Mouse (Mus musculus): ENCODE measurements around the gene Cdcp1. TPM values are rescaled to one million over a fixed set of nuclear protein-coding genes. Genes with fewer than 3 reads are reported as not detected.

Cdcp1 gene
- polyA plus RNA-seq, 1 experiment from 2014 or later, result 0.13 TPM

DNA sequence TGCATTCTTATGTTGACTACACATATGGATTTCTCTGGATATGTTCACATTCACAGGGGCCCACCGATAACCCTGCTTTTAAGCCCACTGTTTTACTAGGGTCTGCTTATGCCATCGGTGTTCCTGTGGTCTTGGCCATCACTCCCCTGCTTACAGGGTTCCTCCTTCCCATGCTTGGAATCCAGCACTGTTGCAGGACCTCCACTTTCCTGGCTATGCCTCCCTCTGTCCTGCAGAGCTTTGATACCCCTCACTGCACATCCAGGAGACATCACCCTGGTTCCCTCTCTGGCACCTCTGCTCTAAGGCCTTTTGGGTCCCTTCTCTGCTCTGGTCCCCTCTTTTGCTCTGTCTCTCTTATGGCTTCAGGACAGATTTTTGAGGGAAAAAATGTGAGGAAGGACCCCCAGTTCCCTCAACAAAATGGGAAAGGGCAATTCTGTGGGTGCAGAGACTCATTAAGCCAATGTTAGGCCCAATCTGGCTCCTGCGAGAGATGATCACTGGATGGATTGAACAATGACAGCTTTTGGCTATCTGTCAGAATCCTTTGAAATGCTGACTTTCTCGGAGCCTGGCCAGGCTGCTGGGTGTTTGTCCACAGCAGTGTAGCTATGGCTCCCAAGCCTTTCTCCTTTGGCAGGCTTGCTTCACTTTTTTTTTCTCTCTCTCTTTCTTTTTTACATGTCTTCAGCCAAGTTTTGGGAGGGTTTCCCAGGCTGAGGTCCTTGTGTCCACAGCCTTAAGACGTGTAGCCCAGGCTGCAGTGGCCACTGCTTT lies 65.4 kb downstream of the Cdcp1 start, which contains the start of gene Clec3b:
Gene Clec3b, plus strand, starts transcription at position 706 of the 780 bp plus-strand sequence.
- Histone ChIP-seq H3K4me3 (replicated peaks) (no peak within 1 kb of the TSS), H3K27me3 (no peaks in the 10 kb centered on the region), H3K4me2 (no peak within 1 kb of the TSS), H3K4me1 (replicated peaks) (no peaks in the 10 kb centered on the region), H3K9me3 (replicated peaks) (peaks cover 3% of the 10 kb centered on the region; the same call in 1 of the 2 replicates), H3K27ac (no peak within 1 kb of the TSS), H3K36me3 (no peaks in the 10 kb centered on the region), H3K9ac (no peak within 1 kb of the TSS)
- WGBS (ENCODE audit: insufficient replicate concordance), result 67% methylated on average over 5 of the region's 5 CpGs
- ATAC-seq (ENCODE audit: low read depth) (no peak), DNase-seq (no peak)

DNA sequence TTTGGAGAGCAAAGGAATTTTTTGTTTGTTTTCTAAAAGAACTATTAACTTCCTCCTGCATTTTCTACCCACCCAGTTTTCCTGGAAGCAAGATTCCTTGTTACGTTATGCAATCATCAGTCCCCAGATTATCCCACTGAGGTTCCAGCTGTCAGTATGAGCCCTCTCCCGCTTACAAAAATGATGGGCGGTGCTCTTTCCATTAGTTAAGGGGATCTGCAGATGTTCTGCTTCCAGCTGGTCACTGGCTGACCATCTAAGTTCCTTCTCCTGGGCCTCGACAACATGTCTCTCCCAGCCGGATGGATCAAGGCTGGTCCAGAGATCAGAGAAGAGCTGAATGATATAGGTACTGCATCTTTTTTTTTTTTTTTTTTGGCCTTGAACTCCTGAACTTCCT lies 67.4 kb downstream of the Cdcp1 start:
- Histone ChIP-seq H3K27ac (no peak overlapping the region), H3K9me3 (replicated peaks) (peaks cover 15% of the 10 kb centered on the region), H3K9ac (no peak overlapping the region), H3K27me3 (no peaks in the 10 kb centered on the region), H3K36me3 (peaks cover 9% of the 10 kb centered on the region), H3K4me1 (replicated peaks) (no peaks in the 10 kb centered on the region), H3K4me2 (no peak overlapping the region), H3K4me3 (replicated peaks) (no peak overlapping the region)
- 75% methylated on average over 5 of the region's 5 CpGs for WGBS (ENCODE audit: insufficient replicate concordance)
- DNase-seq, result no peak
- no peak for ATAC-seq (ENCODE audit: low read depth)

DNA sequence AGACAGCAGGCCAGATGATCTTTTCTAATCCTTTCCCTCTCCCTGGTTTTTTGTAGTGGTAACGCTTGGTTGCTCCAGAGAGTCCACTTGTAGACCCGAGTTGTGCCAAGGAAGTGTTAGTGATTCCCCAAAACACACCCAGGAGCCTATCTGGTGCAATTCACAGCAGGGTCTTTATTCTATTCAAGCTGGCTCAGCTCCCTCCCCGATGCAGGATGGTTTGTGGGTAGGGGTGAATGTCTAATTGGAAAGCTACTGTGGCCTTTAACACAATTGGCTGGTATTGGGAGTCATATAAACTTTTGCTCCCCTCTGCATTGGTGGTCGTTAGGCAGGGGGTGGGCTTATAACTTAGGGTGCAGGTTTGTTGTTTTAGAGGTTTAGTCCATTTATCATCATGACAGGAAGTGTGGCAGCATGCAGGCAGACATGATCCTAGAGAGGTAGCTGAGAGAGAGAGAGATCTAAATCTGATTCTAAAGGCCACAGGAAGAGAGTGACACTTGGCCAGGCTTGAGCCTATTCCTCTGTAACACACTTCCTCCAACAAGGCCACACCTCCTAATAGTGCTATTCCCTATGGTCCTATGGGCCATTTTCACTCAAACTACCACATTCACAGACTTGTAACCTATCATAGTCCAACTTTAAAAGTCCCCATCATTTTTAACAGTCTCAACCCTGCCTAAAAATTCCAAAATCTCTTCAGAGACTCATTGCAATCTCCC lies 75.8 kb downstream of the Cdcp1 start:
- WGBS (ENCODE audit: insufficient replicate concordance), result 66% methylated on average over 4 of the region's 4 CpGs
- Histone ChIP-seq H3K9me3 (replicated peaks) (peaks cover 11% of the 10 kb centered on the region), H3K9ac (no peak overlapping the region), H3K27me3 (no peaks in the 10 kb centered on the region), H3K4me3 (replicated peaks) (no peak overlapping the region), H3K27ac (no peak overlapping the region), H3K4me1 (replicated peaks) (no peaks in the 10 kb centered on the region), H3K36me3 (peaks cover 80% of the 10 kb centered on the region), H3K4me2 (no peak overlapping the region)
- ATAC-seq (ENCODE audit: low read depth) (no peak), DNase-seq (no peak)

DNA sequence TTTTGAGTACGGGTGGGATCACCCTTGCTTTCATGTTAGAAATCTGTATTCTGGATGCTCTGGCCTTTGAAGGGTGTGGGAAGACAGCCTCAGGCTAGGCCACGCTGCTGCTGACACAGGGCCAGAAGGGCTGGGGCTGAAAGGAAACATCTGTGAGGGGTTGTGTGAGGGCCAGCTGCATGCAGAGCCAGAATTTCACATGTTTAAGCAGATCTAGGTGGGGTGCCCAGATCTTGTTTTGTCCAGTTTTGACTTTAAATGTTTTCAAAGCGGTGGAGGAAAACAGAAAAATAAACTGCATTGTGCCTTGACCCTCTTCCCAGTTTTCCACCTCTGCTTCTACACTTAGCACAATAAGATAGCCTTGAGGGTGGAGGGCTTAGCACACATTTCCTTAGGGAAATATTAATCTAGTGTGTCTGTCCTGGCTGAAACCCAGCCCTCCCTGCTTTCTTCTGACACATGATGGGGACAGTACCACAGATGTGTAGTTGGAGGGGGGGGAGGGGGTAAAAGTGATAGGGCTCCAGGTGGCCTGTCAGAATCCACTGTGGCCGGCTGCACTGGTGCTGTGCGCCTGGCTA lies 76.9 kb downstream of the Cdcp1 start:
- DNase-seq, result no peak
- H3K36me3 ChIP-seq, result peaks cover 86% of the 10 kb centered on the region
- H3K27ac ChIP-seq, result no peak overlapping the region
- no peak overlapping the region for H3K9ac ChIP-seq
- H3K4me2 ChIP-seq, result no peak overlapping the region
- H3K27me3 ChIP-seq, result no peaks in the 10 kb centered on the region
- H3K4me1 ChIP-seq (replicated peaks), result no peaks in the 10 kb centered on the region
- H3K9me3 ChIP-seq (replicated peaks), result peaks cover 5% of the 10 kb centered on the region; the same call in 1 of the 2 replicates
- no peak overlapping the region for H3K4me3 ChIP-seq (replicated peaks)
- WGBS (ENCODE audit: insufficient replicate concordance), result 62% methylated on average over 5 of the region's 5 CpGs
- ATAC-seq (ENCODE audit: low read depth), result no peak

DNA sequence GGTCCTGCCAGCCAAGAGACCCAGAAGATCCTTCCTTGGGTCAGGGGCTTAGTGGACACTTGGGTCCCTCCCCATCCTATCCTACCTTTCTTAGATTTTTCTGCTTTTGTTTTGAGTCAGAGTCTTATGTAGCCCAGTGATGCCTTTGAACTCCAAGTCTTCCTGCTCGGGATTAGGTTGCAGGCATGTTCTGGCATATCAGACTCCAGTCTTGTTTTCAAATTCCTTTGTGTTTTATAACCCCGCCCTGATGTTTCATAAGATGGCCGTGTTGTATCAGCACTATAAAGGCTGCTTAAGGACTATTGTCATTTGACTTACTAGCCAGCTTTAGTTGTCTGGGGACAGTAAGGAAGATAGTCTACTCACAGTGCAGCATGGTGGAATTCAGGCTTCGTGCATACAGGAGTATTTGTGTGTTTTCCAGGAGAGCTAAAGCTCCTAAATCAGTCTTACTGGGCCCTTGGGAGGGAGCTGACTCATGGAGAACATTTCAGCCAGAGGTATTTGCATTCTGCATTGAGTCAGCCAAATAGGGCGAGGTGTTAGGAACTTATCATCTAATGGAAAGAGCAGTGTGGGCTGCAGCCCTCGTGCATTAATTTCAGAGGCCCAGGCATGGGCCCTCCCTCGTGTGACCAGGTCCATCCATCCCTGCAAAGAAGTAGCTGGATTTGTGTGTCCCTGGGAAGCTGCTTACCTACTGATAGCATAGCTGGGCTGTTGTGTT lies 78.7 kb downstream of the Cdcp1 start:
- ATAC-seq (ENCODE audit: low read depth) (no peak), DNase-seq (no peak)
- Histone ChIP-seq H3K4me3 (replicated peaks) (no peak overlapping the region), H3K27me3 (no peaks in the 10 kb centered on the region), H3K27ac (no peak overlapping the region), H3K4me2 (no peak overlapping the region), H3K9me3 (replicated peaks) (no peaks in the 10 kb centered on the region), H3K9ac (no peak overlapping the region), H3K4me1 (replicated peaks) (no peaks in the 10 kb centered on the region), H3K36me3 (peaks cover 92% of the 10 kb centered on the region)
- WGBS (ENCODE audit: insufficient replicate concordance), result 72% methylated on average over 7 of the region's 7 CpGs

DNA sequence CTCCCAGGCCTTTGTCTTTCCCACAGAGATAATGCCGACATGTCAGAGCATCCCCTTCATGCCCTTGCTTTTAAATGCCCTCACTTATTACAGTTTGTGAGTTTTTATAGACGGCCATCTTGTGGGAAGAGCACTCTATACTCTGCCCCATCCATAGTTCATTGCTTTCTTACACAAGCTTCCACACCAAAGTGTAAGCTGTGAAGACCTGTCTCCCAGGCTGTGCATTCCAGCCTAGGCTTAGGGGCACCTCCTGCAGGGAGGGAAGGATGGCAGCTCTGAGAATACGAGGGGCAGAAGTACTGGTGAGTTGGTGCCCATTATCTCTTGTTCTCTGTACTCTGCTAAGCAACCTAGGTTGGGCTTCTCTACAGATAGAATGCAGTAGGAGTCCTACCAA lies 82.8 kb downstream of the Cdcp1 start:
- Histone ChIP-seq H3K9ac (no peak overlapping the region), H3K9me3 (replicated peaks) (no peaks in the 10 kb centered on the region), H3K4me1 (replicated peaks) (no peaks in the 10 kb centered on the region), H3K27me3 (no peaks in the 10 kb centered on the region), H3K27ac (no peak overlapping the region), H3K4me2 (no peak overlapping the region), H3K4me3 (replicated peaks) (no peak overlapping the region), H3K36me3 (peaks cover 99% of the 10 kb centered on the region)
- DNase-seq (no peak), ATAC-seq (ENCODE audit: low read depth) (no peak)
- WGBS (ENCODE audit: insufficient replicate concordance), result 73% methylated on average over 3 of the region's 3 CpGs

DNA sequence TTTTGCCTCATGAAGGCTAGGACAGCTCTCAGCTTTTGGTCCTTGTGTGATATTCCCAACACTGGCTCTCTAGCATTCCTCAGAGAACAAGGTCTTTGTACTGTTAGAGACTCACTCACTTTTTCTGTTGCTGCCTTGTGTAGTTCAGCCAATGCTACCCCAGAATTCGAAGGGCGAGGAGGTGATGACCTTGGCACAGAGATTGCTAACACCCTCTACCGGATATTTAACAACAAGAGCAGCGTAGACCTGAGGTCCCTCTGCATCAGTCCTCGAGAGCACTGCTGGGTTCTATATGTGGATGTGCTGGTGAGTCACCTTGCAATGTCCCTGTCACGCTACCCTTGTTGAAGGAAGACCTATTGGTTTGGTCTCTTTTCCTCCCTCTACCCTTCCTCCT lies 88.2 kb downstream of the Cdcp1 start:
- Histone ChIP-seq H3K27me3 (no peaks in the 10 kb centered on the region), H3K4me2 (no peak overlapping the region), H3K36me3 (peaks cover 85% of the 10 kb centered on the region), H3K4me3 (replicated peaks) (no peak overlapping the region), H3K9ac (no peak overlapping the region), H3K4me1 (replicated peaks) (peaks cover 26% of the 10 kb centered on the region), H3K9me3 (replicated peaks) (no peaks in the 10 kb centered on the region), H3K27ac (no peak overlapping the region)
- DNase-seq (no peak), ATAC-seq (ENCODE audit: low read depth) (no peak)
- 91% methylated on average over 6 of the region's 6 CpGs for WGBS (ENCODE audit: insufficient replicate concordance)

DNA sequence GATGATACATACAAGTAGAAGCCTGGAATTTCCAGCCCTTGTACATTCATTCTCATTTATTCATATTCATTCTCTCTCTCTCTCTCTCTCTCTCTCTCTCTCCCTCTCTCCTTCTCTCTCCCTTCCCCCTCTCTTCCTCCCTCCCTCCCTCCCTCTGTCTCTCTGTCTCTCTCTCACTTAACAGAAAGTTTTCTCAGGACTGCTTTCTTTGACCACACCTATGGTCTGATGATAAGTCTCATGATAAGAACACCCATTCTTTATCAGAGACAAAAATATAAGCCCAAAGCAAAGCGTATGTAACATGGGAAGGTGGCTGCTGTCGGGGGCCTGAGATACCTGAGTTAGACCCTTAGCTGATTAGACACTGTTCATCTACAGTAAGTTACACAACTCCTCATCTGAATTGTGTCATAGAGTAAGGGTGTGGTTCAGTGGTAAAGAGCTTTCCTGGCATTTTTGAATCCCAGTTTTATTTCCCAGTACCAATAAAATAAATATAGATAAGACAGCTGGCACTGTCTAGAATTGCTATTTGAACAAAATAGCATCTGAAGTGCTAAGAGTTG lies 91.3 kb downstream of the Cdcp1 start:
- 26% methylated on average over 2 of the region's 2 CpGs for WGBS (ENCODE audit: insufficient replicate concordance)
- DNase-seq (no peak), ATAC-seq (ENCODE audit: low read depth) (peak; percentile 78)
- H3K4me2 ChIP-seq, result peak overlapping the region; percentile 28
- no peak overlapping the region for H3K4me3 ChIP-seq (replicated peaks)
- no peaks in the 10 kb centered on the region for H3K27me3 ChIP-seq
- H3K9me3 ChIP-seq (replicated peaks), result no peaks in the 10 kb centered on the region
- H3K4me1 ChIP-seq (replicated peaks), result peaks cover 26% of the 10 kb centered on the region
- H3K27ac ChIP-seq, result peak overlapping the region; percentile 78
- peaks cover 85% of the 10 kb centered on the region for H3K36me3 ChIP-seq
- peak overlapping the region; percentile 19; the same call in 1 of the 2 replicates for H3K9ac ChIP-seq

DNA sequence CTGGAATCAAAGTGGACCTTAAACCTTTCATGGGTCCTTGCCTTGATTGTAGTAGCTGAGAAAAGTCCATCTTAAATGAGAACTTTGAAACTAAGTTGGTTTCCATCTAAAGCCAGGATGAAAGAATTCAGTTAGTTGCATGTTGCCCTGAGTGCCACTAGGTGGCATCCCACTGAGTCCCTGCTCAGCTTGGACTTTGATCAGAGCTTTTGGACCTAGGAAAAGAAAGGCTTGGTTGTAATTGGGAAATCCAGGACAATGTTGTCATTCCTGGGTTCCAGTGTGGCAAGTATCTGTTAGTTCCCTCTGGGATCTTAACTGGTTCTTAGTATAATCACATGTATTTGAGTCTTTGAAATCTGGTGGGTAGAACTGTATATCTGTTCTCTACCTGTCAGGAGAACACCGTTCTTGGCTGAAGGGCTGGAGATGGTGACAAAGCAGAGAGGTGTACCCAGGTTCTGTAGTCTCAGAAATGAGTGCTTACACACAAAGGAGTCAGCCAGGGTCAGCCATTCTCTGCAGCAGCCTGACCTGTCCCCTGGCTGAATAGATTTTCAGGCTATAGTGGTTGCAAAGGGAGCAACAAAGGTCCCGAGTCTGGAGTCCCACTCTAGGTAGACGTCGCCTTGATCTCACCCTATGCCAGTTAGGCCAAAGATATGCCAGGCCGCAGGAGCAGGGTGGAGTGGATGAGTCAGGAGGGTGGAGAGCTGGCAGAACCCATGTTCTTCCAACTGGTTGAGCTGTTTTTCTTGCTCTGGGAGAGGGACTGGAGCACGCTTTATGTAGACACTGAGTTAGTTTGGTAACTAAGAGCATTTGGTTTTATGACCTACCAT lies 92.0 kb downstream of the Cdcp1 start:
- Histone ChIP-seq H3K9me3 (replicated peaks) (no peaks in the 10 kb centered on the region), H3K4me1 (replicated peaks) (peaks cover 26% of the 10 kb centered on the region), H3K27me3 (no peaks in the 10 kb centered on the region), H3K27ac (peak overlapping the region; percentile 78), H3K9ac (peak overlapping the region; percentile 19; the same call in 1 of the 2 replicates), H3K4me3 (replicated peaks) (no peak overlapping the region), H3K36me3 (peaks cover 85% of the 10 kb centered on the region), H3K4me2 (peak overlapping the region; percentile 28)
- DNase-seq, result no peak
- WGBS (ENCODE audit: insufficient replicate concordance), result 71% methylated on average over 6 of the region's 6 CpGs
- peak; percentile 85 for ATAC-seq (ENCODE audit: low read depth)

DNA sequence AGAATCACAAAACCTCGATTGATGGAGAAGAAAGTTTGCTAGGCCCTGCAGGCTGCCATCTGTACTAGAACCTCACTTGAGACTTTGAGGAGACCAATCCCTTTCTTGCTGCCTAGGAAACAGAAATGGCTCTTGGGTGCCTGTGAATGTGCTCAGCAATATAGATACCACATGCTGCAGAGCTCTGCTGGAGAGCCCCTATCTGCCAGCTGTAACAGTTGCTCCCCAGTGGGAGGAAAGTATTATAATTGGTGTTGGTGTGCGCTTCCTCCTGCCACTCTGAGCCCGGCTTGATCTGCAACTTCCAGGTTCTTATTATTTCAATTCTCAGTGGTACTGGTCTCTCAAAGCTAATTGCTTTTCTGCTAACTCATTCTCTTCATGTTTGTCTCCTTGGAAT lies 92.8 kb downstream of the Cdcp1 start:
- Histone ChIP-seq H3K36me3 (peaks cover 85% of the 10 kb centered on the region), H3K9ac (no peak overlapping the region), H3K27ac (no peak overlapping the region), H3K9me3 (replicated peaks) (no peaks in the 10 kb centered on the region), H3K4me1 (replicated peaks) (peaks cover 26% of the 10 kb centered on the region), H3K4me3 (replicated peaks) (no peak overlapping the region), H3K27me3 (no peaks in the 10 kb centered on the region), H3K4me2 (no peak overlapping the region)
- DNase-seq, result no peak
- no peak for ATAC-seq (ENCODE audit: low read depth)
- WGBS (ENCODE audit: insufficient replicate concordance), result 75% methylated on average over 3 of the region's 3 CpGs

All from liver, embryonic 13.5 days (tissue).